Mouse (Mus musculus) midbrain, embryonic 16.5 days (tissue): Measurements from ENCODE around the gene Pde4d. TPM values are rescaled to one million over a fixed set of nuclear protein-coding genes. Genes with fewer than 3 reads are reported as not detected.

ENCODE experiments used
- ATAC-seq: fragments of 200-750 bp; cut with Nextera tagmentation; 2 replicates; pipeline ENCODE4 v1.8.0; 2017; ENCODE audit warnings: moderate TSS enrichment
- H3K27ac ChIP-seq: fragments of 300-500 bp; sonication (generic); 2 replicates; pipeline ENCODE4 v1.5.1; 2014; ENCODE audit warnings: mild to moderate bottlenecking, low read length, mixed read lengths
- H3K27me3 ChIP-seq: fragments of 300-500 bp; sonication (generic); 2 replicates; pipeline ENCODE4 v1.6.1; 2014; ENCODE audit warnings: low read depth, low read length, mixed read lengths; ENCODE audit not compliant: control insufficient read depth, insufficient read depth
- H3K36me3 ChIP-seq: fragments of 300-500 bp; sonication (generic); 2 replicates; pipeline ENCODE4 v1.6.1; 2014; ENCODE audit warnings: mild to moderate bottlenecking, low read length, moderate library complexity, mixed read lengths; ENCODE audit not compliant: control insufficient read depth, insufficient read depth
- H3K4me1 ChIP-seq: fragments of 300-500 bp; sonication (generic); 2 replicates; pipeline ENCODE4 v1.6.1; 2014; ENCODE audit warnings: mild to moderate bottlenecking, low read length, mixed read lengths; ENCODE audit not compliant: control insufficient read depth, insufficient read depth
- H3K4me2 ChIP-seq: fragments of 300-500 bp; sonication (generic); 2 replicates; pipeline ENCODE4 v1.6.1; 2014; ENCODE audit warnings: mild to moderate bottlenecking, low read length, mixed read lengths
- H3K4me3 ChIP-seq: fragments of 300-500 bp; sonication (generic); 2 replicates; pipeline ENCODE4 v1.5.1; 2014; ENCODE audit warnings: low read depth, mild to moderate bottlenecking, low read length, moderate library complexity, mixed read lengths
- H3K9ac ChIP-seq: fragments of 300-500 bp; sonication (generic); 2 replicates; pipeline ENCODE4 v1.6.1; 2014; ENCODE audit warnings: low read depth, low read length, mixed read lengths
- H3K9me3 ChIP-seq: fragments of 300-500 bp; sonication (generic); replicated peaks from 2 replicates; pipeline ENCODE4 v1.6.1; 2014; ENCODE audit warnings: mild to moderate bottlenecking, low read length, mixed read lengths; ENCODE audit not compliant: control insufficient read depth, poor library complexity, severe bottlenecking
- WGBS: fragments of 180-500 bp; shearing (Covaris S2); extraction: QIAGEN DNeasy Blood & Tissue Kit; methylation state at CpG from one replicate; pipeline ENCODE4 v1.1.7; 2014; 5-methylcytosine and 5-hydroxymethylcytosine counted together
- polyA plus RNA-seq: library from polyadenylated mRNA; unstranded; fragments of >200 nt; fragmentation: Nextera tagmentation; extraction: Ambion mirVana; gene quantifications from 2 replicates; pipeline ENCODE4 v1.2.1, GENCODE M21; 2015

The Pde4d gene
- polyA plus RNA-seq, 1 experiment from 2014 or later, result 22.6 TPM

- 50% methylated on average over 16 of the region's 16 CpGs for WGBS
- H3K9ac ChIP-seq, result no peak overlapping the region
- no peak for ATAC-seq
- H3K4me2 ChIP-seq, result no peak overlapping the region
- no peaks in the 10 kb centered on the region for H3K9me3 ChIP-seq
- no peaks in the 10 kb centered on the region for H3K36me3 ChIP-seq
- H3K4me3 ChIP-seq, result no peak overlapping the region
- H3K4me1 ChIP-seq, result no peaks in the 10 kb centered on the region
- no peak overlapping the region for H3K27ac ChIP-seq
- H3K27me3 ChIP-seq, result no peaks in the 10 kb centered on the region
Observed at GRCm38 (mm10) chr13:109211941-109212487, 762.3 kb downstream of the Pde4d start.

- WGBS, result 30% methylated on average over 13 of the region's 13 CpGs
- Histone ChIP-seq H3K4me2 (peak overlapping the region; percentile 24), H3K27me3 (no peaks in the 10 kb centered on the region), H3K4me3 (no peak overlapping the region), H3K9ac (no peak overlapping the region), H3K9me3 (no peaks in the 10 kb centered on the region), H3K27ac (no peak overlapping the region), H3K4me1 (no peaks in the 10 kb centered on the region), H3K36me3 (no peaks in the 10 kb centered on the region)
- ATAC-seq, result peak; percentile 47; the same call in 1 of the 2 replicates
Observed at GRCm38 (mm10) chr13:109212788-109213473, 763.2 kb downstream of the Pde4d start.

GRCm38 (mm10) chr13:109219019-109219725, 769.4 kb downstream of the Pde4d start:
- no peak for ATAC-seq
- WGBS, result 86% methylated on average over 8 of the region's 8 CpGs
- no peak overlapping the region for H3K4me3 ChIP-seq
- no peaks in the 10 kb centered on the region for H3K36me3 ChIP-seq
- H3K4me2 ChIP-seq, result no peak overlapping the region
- H3K27ac ChIP-seq, result no peak overlapping the region
- H3K9me3 ChIP-seq, result no peaks in the 10 kb centered on the region
- no peak overlapping the region for H3K9ac ChIP-seq
- H3K4me1 ChIP-seq, result no peaks in the 10 kb centered on the region
- no peaks in the 10 kb centered on the region for H3K27me3 ChIP-seq

GRCm38 (mm10) chr13:109228967-109229617, 779.3 kb downstream of the Pde4d start:
- Histone ChIP-seq H3K9ac (no peak overlapping the region), H3K4me1 (no peaks in the 10 kb centered on the region), H3K4me2 (peak overlapping the region; percentile 13; the same call in 1 of the 2 replicates), H3K9me3 (no peaks in the 10 kb centered on the region), H3K4me3 (no peak overlapping the region), H3K36me3 (no peaks in the 10 kb centered on the region), H3K27me3 (no peaks in the 10 kb centered on the region), H3K27ac (no peak overlapping the region)
- WGBS, result 30% methylated on average over 8 of the region's 8 CpGs
- peak; percentile 82 for ATAC-seq

GRCm38 (mm10) chr13:109229618-109230334, 780.0 kb downstream of the Pde4d start:
- WGBS, result 72% methylated on average over 17 of the region's 17 CpGs

GRCm38 (mm10) chr13:109230335-109230987, 780.7 kb downstream of the Pde4d start:
- Histone ChIP-seq H3K9ac (no peak overlapping the region), H3K4me1 (no peaks in the 10 kb centered on the region), H3K4me2 (no peak overlapping the region), H3K9me3 (no peaks in the 10 kb centered on the region), H3K27ac (no peak overlapping the region), H3K4me3 (no peak overlapping the region), H3K36me3 (no peaks in the 10 kb centered on the region), H3K27me3 (no peaks in the 10 kb centered on the region)
- no peak for ATAC-seq
- 53% methylated on average over 13 of the region's 13 CpGs for WGBS

More at GRCm38 (mm10) chr13:109229618-109230334, 780.0 kb downstream of the Pde4d start:
- peak overlapping the region; percentile 13; the same call in 1 of the 2 replicates for H3K4me2 ChIP-seq
- no peak overlapping the region for H3K27ac ChIP-seq
- H3K36me3 ChIP-seq, result no peaks in the 10 kb centered on the region
- H3K4me1 ChIP-seq, result no peaks in the 10 kb centered on the region
- no peak overlapping the region for H3K4me3 ChIP-seq
- H3K27me3 ChIP-seq, result no peaks in the 10 kb centered on the region
- no peak for ATAC-seq
- no peaks in the 10 kb centered on the region for H3K9me3 ChIP-seq
- no peak overlapping the region for H3K9ac ChIP-seq

GRCm38 (mm10) chr13:109231848-109232460, 782.2 kb downstream of the Pde4d start:
- no peak for ATAC-seq
- no peaks in the 10 kb centered on the region for H3K4me1 ChIP-seq
- H3K4me3 ChIP-seq, result no peak overlapping the region
- H3K9ac ChIP-seq, result no peak overlapping the region
- no peaks in the 10 kb centered on the region for H3K36me3 ChIP-seq
- no peaks in the 10 kb centered on the region for H3K27me3 ChIP-seq
- 86% methylated on average over 18 of the region's 18 CpGs for WGBS
- no peak overlapping the region for H3K27ac ChIP-seq
- H3K9me3 ChIP-seq, result no peaks in the 10 kb centered on the region
- H3K4me2 ChIP-seq, result no peak overlapping the region

- Histone ChIP-seq H3K9me3 (no peaks in the 10 kb centered on the region), H3K27ac (no peak overlapping the region), H3K4me2 (no peak overlapping the region), H3K36me3 (no peaks in the 10 kb centered on the region), H3K27me3 (no peaks in the 10 kb centered on the region), H3K4me3 (no peak overlapping the region), H3K9ac (no peak overlapping the region), H3K4me1 (no peaks in the 10 kb centered on the region)
- 65% methylated on average over 5 of the region's 5 CpGs for whole genome bisulfite sequencing
- no peak for ATAC-seq
Observed at GRCm38 (mm10) chr13:109232531-109232930, 782.8 kb downstream of the Pde4d start.
